Mouse (Mus musculus) forelimb bud, embryonic 11.5 days (tissue): ENCODE measurements at regions not wholly inside any gene's neighbourhood (a gene's known extent, or its start where the extent isn't known, plus 50 kb on each side); places are given as distances from the start of the nearest gene placed in this dataset.

Source experiments
- DNase-seq: peaks from one replicate; pipeline ENCODE4 v3.0.0-alpha.2; 2012; ENCODE audit warnings: low read depth, low spot score

DNA sequence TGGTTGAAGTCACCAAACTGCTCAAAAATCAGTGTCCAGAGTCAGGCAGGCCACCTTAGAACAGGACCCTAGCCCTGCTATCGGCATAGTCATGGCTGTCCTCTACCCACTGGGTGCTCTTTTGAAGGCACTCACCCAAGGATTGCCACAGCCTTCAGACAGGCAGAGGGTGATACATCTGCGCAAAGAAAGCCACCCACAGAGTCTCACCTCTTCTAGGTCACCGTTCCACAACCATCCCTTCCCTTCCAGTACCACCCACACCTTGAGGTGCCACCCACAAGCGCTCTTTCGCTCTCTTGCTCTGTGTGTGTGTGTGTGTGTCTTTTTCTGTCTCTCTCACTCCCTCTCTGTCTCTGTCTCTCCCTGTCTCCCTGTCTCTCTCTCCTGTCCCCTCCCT, 176.5 kb upstream of the Lpp start:
- no peak for DNase-seq

DNA sequence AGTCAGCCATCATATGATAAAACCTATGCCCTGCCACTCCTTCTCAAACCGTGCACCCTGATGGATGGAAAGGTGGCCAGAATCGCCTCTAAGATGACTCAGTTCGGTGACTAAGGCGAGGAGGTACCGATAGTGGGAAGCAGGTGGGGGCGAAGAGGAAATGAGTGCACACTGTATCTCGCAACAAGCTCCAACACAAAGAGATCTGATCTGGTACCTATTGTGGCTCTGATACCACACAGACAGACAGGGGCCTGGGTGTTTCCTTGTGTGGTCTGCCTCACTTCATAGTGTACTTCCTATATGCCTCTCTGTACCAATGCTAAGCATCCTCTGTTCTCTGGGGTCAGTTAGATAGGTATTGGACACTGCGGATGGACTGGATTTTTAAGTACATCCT, 178.0 kb upstream of the Lpp start:
- no peak for DNase-seq

DNA sequence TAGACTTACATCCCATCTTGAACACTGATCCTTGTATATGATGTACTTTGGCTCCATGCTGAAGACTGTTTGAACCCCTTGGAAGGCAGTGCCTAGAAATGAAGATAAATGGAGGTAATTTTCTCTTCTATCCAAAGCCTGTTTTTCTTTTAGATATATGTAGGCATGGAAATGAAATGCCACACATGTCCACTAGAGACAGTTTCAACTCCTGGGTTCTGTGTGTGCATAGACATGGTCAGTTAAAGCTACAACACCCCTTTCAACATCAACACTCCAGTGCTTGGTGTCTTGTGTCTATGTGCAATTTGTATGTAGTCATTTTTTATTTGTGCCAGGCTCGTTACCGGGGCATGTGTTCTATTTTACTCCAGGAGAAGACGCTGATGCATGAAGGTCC, 179.7 kb upstream of the Lpp start:
- DNase-seq = no peak

DNA sequence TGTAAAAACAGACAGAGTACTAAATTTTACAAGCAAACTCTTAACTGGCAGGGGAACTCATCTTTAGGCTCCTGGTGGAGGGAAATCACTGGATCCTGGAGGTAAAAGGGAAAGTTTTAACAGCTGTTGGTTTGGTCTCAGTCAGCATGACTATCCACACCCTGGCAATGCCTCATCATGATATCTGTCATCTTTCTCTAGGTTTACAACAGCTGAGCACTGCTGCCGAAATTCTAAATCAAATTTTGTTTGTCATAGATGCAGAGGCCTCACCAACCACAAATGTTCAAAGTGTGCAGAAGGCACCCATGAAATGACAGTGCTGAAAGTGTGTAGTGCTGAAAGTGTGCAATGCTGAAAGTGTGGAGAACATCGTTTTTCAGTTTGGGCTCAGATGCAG, 180.6 kb upstream of the Lpp start:
- no peak for DNase-seq

DNA sequence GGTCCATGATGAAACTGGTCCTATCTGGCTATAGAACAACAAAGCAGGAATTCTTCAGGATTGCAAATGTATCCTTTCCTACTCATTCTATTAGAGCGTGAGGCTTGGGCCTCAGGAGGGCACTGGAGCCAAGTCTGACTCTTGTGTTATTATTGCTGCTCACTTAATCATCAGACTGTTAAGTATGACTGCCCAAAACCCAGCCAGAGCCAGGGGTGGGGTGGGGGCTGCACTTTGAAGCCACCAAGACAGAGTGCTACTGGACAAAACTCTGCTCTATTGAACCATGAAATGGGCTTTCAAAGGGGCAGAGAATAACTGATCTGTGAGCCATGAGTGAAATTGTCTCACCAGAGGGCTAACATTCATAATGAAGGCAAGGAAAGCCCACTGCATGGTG, 181.7 kb upstream of the Lpp start:
- DNase-seq = no peak

DNA sequence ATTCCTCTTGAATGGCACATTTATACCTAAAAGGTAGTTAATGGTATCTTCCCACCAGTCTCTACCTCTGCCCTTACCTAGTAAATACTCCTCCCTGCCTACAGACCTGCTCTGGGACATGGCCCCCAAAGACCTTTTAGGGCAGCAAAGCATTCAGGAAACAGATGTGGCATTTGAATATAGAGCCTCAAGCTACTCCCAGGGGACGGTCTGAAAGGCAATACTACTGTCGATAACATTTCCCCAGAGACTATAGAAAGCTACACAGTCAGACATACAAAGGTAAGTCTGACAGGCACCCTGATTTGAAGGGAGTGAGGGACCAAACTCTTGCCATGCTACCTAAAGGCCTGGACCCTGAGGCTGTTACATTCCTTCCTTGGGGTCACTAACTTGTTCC, 184.4 kb upstream of the Lpp start:
- DNase-seq = no peak

DNA sequence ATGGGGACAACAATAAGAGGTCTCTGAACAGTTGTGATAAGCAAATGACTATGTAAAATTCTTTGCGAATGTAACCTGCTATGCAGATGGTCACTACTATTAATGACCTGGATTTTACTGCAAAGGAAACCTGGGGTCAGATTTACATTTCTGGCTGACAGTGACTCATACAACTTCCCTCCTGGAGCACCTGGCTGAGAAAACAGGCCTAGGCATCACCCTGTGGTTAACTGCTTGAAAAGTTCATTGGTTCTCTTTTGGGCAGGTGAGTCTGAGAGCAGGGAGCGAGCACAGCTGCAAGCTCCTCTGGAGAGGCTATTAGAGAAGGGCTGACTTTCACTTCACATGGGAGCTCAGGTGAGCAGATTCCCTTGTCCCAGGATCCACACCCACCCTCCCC, 185.2 kb upstream of the Lpp start:
- no peak for DNase-seq

DNA sequence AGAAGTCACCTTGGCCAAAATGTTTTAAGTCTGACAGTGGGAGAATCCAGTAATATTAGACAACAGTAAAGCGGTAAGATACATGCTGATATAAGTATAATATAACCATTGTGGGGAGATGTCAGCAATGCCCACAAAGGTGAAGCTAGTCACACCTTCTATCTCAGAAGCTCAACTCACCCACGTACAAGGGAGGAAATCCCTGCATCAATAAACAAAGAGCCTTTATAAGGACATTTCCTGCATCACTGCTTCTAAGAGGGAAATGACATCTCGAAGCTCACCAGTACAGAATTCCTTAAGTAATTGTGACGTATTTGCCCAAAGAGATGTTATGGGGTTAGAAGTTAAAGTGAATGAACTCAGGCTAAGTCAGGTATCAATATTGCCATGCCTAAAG, 186.3 kb upstream of the Lpp start:
- no peak for DNase-seq

DNA sequence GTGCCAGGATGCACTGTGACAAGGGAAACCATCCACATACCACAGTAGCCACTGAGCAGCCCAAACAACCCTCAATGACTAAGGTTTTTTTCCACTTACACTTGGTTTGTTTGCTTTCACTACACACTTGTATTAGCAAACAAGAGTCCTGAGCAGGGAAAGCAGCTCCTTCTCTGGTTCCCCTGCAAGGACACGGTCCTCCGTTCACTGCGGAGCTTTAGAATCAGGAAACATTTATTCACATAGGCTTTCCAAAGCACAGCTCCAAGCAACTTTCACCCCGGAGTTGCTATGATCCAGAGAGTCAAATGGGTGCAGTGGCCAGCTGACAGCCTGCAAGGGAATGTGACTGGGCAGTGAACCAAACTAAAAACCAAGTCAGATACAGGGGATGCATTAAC, 186.8 kb upstream of the Lpp start:
- DNase-seq = no peak

DNA sequence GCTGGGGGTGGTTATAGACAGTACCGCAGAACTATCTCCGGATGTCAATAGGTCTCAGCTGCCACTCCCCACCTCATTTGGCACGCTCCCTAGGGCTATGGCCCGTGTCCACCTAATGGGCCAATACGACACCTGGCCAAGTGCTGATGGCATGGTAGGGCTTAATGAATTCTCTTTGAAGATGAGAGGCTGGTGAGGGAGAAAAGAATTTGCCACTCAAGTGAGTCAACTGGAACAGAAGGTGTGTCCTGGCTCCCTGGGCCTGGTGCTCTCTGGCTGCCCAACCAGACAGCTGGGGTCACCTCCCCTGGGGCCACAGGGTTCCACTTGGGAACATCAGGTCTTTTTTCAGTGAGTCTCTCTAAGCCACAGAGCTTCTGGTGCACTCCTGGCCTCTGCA, 187.7 kb upstream of the Lpp start:
- DNase-seq = peak; percentile 20

DNA sequence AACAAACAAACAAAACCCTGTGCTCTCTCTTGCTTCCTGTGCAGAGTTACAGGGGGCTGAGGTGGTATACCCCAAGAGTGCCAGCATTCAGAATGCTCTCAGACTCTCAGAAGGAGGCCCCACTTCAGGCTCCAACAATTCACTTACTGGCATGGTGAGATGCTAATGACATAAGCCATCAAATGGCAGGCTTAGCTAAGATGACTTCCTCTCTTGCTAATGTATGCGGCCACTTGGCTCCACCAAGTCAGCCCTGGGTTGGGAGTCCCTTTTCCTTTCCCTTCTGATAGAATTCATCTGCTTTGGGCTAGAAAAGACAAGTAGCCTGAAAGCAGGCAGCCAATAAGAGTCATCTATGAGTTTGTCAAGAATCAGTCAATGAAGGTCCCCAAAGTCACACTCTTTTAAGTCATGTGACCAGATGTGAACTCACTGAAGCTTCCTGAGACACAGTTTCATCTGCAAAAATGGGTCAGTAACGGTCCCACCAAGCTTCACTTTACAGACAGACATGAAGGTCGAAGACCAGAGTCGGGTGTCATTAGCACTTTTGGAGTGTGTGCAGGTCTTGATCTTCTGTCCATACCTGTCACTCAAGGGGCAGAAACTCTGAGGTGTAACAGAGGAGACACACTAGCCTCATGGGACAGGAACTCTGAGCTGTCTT, 189.1 kb upstream of the Lpp start:
- DNase-seq = no peak

DNA sequence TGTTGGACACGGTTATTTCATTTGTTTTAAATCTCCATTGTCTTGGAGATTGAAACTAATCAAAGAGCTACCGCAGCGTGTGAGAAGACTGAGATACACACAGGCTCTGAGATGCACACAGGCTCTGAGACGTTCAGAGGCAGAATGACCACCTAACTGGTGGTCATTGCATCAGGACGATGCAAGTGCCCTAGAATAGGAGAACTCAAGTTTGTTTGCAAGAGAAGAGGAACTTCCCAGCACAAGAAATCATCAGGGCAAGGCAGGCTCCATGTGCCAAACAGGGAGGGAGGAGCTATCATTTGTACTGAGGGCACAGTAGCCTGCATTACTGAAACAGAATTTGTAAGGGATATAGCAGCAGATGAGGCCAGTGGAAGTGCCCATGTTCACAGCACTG, 190.7 kb upstream of the Lpp start:
- DNase-seq = no peak

DNA sequence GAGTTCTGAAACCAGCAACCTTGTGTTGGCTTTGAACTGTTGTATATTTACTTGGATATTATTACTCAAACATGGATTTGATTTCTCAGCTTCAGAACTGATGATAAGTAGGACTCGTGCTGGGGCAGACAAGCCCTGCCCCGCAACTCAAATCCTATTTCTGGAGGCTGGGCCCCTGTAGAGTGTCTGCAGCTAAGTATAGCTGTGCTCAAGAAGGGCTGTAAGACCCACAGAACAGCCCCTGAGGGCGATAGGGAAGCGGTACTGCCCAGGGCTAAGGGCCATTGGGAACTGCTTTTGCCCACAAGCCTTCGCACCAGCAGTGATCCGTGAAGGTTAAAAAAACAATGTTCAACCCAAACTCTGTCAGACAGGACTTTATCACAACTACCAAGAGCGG, 191.9 kb upstream of the Lpp start:
- no peak for DNase-seq

DNA sequence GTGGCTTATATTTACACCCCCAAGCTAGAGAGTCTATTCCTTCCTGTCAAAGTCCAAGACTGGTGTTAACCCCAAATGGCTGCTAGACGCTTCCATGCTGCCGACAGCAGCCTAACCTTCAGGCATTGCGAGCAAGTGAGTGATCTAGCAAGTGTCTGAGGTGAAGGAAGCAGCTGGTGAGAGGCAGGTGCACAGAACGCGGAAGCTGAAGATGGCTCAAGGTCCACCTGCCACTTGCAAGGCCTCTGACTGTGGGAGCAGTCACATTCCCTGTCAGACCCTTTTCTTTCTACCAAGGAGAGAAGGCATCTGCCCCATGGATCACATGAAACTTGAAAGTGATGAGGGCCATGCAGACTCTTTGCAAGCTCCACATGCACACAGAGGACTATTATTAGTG, 193.1 kb upstream of the Lpp start:
- no peak for DNase-seq

DNA sequence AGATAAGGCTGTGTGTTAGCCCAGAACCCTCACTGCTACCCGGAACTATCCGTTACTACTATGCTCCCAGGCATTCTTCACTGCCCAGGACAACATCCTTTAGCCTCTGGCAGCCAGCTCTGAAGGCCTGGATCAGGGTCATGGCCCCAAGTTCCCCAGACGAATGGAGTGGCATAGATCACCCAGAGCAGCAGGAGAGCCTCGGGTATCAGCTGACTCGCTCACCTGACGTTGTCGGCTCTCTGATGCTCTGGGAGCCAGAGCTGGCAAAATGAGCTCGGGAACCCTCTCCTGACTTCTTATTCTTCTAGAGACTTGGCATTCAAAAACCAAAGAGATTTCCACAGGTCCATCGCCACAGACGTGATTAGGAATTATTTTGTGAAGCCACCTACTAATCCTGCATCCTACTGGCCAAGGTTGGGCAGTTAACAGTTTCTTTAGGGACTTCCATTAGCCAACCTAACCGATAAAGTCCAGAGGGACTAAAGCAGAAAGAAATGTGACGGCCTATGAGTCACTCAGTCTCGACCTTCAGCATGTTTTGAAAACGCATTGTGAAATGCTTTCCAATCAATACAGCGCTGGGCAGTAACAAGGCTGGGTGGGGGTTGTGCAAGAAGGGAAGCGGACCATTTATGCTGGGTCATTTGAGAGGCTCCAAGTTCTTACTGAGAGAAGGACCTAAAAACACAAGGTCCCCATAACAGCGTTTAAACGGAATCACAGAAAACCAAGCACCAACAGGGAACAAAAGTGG, 193.7 kb upstream of the Lpp start:
- no peak for DNase-seq

DNA sequence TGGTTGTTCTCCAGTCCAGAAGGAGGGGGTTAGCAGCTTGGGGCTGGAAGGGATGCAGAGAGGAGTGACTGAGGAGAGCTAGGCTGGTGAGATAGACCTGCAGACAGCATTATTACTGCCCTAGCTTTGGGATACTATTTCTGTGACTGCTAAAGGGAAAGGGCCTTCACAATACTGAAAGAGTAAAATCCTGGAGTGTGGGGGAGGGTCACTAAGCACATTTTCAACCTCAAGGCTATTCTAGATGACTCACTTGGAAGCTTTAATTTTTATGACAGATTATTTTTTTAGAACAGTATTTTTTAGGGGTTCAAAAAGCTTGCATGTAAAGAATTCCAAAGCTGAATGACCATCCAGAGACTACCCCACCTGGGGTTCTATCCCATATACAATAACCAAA, 195.0 kb upstream of the Lpp start:
- no peak for DNase-seq

DNA sequence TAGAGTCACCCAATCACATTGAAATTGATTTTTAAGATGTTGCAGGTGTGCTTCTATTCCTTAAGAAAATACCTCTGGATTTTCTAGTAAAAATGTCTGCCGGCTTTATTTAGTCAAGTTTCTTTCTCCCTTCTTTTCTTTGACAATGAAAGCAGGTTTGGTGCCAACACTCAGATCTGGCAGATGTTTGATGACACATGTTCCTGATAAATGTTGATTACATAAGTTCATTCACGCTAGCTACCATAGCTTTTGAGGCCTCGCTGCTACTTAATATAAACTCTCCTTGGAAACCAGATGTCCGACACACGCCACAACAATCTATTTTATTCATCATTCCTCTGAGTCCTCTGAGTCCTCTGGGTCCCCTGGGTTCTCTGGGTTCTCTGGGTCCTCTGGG, 195.7 kb upstream of the Lpp start:
- DNase-seq = no peak

DNA sequence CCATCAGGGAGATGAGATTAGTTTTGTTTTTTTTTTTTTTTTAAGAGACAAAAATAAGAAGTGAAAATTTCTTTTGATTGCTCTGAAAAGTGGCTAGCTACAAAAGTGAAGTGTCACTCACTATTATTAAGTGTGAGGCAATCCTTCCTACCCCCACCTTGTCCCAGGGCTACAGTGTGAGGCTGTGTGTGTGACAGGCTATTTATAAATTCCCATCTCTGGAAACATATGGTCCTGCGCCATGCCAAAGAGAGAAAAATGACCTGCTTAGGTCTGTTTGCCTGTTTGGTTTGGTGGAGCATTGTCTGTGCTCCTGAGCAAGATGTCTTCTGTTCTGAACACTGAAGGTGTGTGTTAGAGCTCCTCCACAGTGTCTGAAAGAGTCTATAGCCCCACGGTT, 199.4 kb upstream of the Lpp start:
- DNase-seq = no peak

DNA sequence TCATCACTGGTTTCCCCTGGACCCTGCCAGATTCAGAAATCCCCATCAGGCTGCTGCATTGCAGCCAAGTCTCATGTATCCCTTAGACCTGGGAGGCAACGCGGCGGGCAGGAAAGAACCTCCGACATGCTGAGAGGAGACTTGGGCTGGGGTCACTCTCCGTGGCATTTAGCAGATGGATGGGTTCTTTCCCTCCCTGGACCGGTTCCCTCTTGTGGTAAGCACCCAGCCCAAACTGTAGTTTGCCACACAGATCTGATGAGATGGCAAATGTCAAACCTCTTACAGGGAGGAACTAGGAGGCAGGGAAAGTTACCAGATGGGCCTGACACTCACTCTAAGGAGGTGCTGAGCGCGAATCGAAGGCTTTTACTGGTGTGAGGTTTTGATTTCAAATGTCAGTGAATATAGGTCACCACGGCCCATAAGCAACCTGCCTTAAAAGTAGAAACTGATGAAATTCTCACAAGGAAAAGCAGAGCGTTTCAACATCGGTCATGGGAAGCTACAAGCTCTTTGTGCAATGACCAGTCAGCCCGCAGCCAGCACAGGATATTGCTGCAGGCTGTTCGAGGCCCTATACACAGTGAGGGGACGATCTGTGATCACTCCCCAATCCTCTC, 199.9 kb upstream of the Lpp start:
- no peak for DNase-seq

DNA sequence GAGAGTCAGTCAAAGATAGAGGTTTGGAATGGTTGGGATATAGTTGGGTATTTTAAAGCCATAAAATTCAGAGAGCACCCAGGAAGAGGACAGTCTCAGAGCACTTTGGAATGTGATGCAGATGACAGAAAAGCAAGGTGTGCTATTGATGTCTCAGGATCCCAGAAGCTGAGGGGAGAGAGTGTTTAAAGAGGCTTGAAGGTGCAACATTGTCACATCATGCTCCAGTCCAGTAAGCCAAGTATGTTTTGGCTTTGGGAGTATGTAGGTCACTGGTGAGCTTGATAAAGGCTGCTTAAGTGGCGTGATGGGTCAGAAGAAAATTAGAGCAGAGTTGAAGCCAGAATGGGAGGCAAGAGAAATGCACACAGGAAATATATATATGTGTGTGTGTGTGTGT, 201.3 kb upstream of the Lpp start:
- DNase-seq = no peak

DNA sequence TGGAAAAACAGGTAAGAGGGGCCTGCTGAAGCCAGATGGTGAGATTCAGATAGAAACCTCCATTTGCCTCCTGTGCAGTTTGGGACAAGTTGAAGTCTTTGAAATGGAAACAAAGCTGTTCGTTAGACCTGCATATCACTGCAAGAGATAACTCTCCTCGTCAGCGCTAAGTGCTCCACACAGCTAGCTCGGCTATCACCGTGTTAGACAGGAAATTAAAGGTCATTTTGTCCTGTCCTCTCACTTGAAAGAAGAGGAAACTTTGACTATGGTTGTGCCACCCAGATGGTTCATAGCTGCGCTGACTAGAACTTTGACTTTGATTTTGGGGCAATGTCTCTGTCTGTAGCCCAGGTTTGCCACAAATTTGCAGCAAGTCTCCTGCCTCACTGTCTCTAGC, 198.5 kb upstream of the Bcl6 start:
- DNase-seq = no peak

DNA sequence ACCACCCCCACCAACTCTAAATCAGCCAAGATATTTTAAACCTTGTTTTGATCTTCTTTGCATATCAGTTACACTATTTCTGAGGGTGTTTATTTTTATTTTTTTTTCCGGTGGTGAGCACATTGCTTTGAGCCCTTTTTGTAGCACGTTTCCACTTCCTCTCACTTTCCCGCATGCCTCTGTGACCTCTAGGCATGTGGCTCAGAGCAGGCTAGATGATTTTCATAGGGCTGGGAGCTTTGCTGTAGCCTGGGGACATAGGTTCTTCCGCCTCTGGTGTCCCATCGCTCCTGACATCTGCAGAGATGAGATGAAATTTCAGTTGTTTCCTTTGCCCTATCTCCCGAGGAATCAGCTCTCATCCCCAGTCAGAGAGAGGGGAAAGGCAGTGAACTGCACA, 197.3 kb upstream of the Bcl6 start:
- no peak for DNase-seq

DNA sequence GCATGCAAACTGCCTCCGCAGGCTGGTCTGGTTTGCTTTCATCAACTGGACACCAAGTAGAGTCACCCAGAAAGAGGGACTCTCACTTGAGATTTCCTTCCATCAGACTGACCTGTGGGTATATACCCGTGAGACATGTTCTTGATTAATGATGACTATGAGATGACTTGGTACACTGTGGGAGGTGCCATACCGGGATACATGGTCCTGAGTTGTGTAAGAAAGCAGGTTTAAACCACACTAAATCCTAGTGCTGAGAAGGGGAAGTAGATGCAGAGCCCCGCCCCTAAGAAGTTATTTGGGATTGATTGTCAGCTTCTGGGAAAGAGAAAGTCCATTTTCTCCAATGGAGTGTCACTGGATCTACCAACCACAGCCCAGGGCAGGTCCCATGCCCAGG, 196.2 kb upstream of the Bcl6 start:
- no peak for DNase-seq
